ENCODE assay signal across 10 mouse cellular contexts in the genomic region with DNA sequence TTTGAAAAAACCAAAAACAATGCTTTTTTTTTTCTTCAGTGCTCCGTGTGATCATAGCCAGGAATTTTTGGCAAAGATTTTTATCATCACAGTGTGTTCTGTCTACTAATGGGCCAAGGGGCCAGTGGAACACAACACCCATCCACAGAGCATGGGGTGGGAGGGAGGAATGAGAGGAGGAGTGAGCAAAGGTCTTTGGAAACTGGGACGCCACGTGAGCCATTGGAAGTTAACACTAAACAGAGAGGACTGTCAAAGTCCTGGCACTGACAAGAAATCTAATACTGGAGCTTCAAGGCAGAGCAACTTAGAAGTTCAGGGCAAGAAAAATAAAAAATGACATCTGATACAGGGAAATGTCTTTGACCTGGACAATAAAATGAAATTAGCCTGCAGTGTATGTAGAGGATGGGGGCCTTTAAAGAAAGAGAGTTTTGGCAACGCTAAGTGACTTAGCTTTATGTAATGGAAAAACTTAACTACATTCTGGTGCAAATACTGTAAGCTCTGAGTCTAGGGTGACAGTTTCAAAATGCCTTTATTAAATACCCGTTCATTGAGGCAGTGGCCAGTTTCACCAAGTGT.
DNase-seq lines count a peak whose midpoint lies in the region; ATAC-seq lines count a peak whose summit lies in the region.
"Had no signal": no experiment of that assay in that cellular context is flagged by ENCODE, and none has a peak within 500 bp of the region (broad histone marks: within the 10 kb centered on the region; RNA-seq: fewer than 3 reads in every experiment).

No protein-coding gene starts in this region.

- H3K9me3 ChIP-seq in limb, embryonic 15.5 days: no peaks in the 10 kb centered on the region
- H3K9me3 ChIP-seq: heart, embryonic 15.5 days; midbrain, embryonic 10.5 days had no signal

- no peaks in the 10 kb centered on the region for H3K36me3 ChIP-seq in limb, embryonic 15.5 days
- H3K36me3 ChIP-seq: heart, embryonic 15.5 days; midbrain, embryonic 10.5 days had no signal

- no peak overlapping the region for H3K4me2 ChIP-seq in limb, embryonic 15.5 days
- H3K4me2 ChIP-seq: heart, embryonic 15.5 days had no signal

- H3K4me3 ChIP-seq in limb, embryonic 15.5 days: no peak overlapping the region
- H3K4me3 ChIP-seq: heart, embryonic 15.5 days; midbrain, embryonic 10.5 days had no signal

- peaks cover 9% of the 10 kb centered on the region; the same call in 1 of the 2 replicates for H3K4me1 ChIP-seq in limb, embryonic 15.5 days
- H3K4me1 ChIP-seq: heart, embryonic 15.5 days; midbrain, embryonic 10.5 days had no signal

- 33% methylated on average over 5 of the region's 5 CpGs for WGBS in limb, embryonic 15.5 days

- no peak overlapping the region for H3K9ac ChIP-seq in limb, embryonic 15.5 days
- H3K9ac ChIP-seq: heart, embryonic 15.5 days had no signal

- ATAC-seq in limb, embryonic 15.5 days (ENCODE audit: insufficient number of reproducible peaks, low FRiP score, low TSS enrichment, low read depth): peak; percentile 81
- no peak for ATAC-seq in inflammation-experienced regulatory T-cells, adult 6 months

- DNase-seq in adrenal gland, postnatal 10 days: peak; percentile 10
- no peak for DNase-seq in adrenal gland, adult 18-20 months (ENCODE audit: low spot score in 2 of 2)
- DNase-seq in urinary bladder, postnatal 4 days (ENCODE audit: low spot score in 2 of 2): peak; percentile 33 to 64
- no peak for DNase-seq in urinary bladder, postnatal 10 days (ENCODE audit: low spot score)
- DNase-seq in right cerebral cortex, adult 2 months (ENCODE audit: low spot score in 2 of 2): no peak
- no peak for DNase-seq in natural killer cell, adult 2 months (ENCODE audit: low spot score in 2 of 2)

- peak overlapping the region; percentile 50; the same call in 1 of the 2 replicates for H3K27ac ChIP-seq in limb, embryonic 15.5 days
- H3K27ac ChIP-seq: heart, embryonic 15.5 days; midbrain, embryonic 10.5 days had no signal

- no peaks in the 10 kb centered on the region for H3K27me3 ChIP-seq in limb, embryonic 15.5 days
- H3K27me3 ChIP-seq: heart, embryonic 15.5 days had no signal

Comparison
In these comparisons a context has a peak if more than half of its experiments do, and no peak if none do; other contexts are left out.
1. DNase-seq: peak in adrenal gland, postnatal 10 days (single experiment) and urinary bladder, postnatal 4 days (2 of 2); none in adrenal gland, adult 18-20 months (0 of 2), urinary bladder, postnatal 10 days (single experiment), right cerebral cortex, adult 2 months (0 of 2) and natural killer cell, adult 2 months (0 of 2).